ENCODE assay signal across 31 mouse cellular contexts in the genomic region with DNA sequence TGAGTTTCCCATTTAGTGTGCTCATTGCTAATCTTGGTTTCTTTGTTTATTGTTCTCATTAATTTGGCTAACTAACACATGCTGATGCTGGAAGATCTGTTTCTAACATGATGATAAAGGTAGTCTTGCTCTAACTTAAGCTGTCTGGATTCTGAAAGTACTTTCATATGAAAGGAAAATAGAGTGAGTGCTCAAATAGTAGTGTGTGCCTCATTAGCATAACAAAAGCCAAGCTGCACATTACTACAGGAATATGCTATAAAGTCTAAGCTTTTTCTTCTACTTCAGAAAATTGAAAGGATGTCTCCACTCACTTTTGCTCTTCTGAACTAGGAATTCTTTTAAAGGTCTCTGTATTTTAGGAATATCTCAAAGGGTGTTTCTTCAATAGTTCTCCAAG. TPM values are rescaled to one million over a fixed set of nuclear protein-coding genes. Genes with fewer than 3 reads are reported as not detected.
DNase-seq lines count a peak whose midpoint lies in the region; ATAC-seq and TF ChIP-seq lines count a peak whose summit lies in the region.
"Had no signal": no experiment of that assay in that cellular context is flagged by ENCODE, and none has a peak within 500 bp of the region (broad histone marks: within the 10 kb centered on the region; RNA-seq: fewer than 3 reads in every experiment).

No protein-coding gene starts in this region.

- no peaks in the 10 kb centered on the region for H3K36me3 ChIP-seq in ES-E14 (ENCODE audit: control insufficient read depth, insufficient read depth, low read length, poor library complexity, severe bottlenecking)
- no peaks in the 10 kb centered on the region for H3K36me3 ChIP-seq in forebrain, embryonic 16.5 days (ENCODE audit: control insufficient read depth, insufficient read depth)
- no peaks in the 10 kb centered on the region for H3K36me3 ChIP-seq in hindbrain, embryonic 12.5 days
- H3K36me3 ChIP-seq: embryonic facial prominence, embryonic 12.5 days; embryonic facial prominence, embryonic 15.5 days; G1E; hindbrain, embryonic 10.5 days had no signal

- H3K4me3 ChIP-seq in ES-E14 (ENCODE audit: insufficient read depth in 1 of 2, low read depth in 1 of 2, low read length in 2 of 2, poor library complexity in 1 of 2, severe bottlenecking in 1 of 2): no peak overlapping the region
- no peak overlapping the region for H3K4me3 ChIP-seq in forebrain, embryonic 16.5 days (replicated peaks; ENCODE audit: low read length)
- H3K4me3 ChIP-seq in hindbrain, embryonic 12.5 days: no peak overlapping the region
- H3K4me3 ChIP-seq: embryonic facial prominence, embryonic 12.5 days; embryonic facial prominence, embryonic 15.5 days; gastrocnemius, adult 2 months; hindbrain, embryonic 10.5 days had no signal

- no peak overlapping the region for H3K4me2 ChIP-seq in forebrain, embryonic 16.5 days (ENCODE audit: low read length)
- H3K4me2 ChIP-seq in hindbrain, embryonic 12.5 days (replicated peaks): no peak overlapping the region
- H3K4me2 ChIP-seq: embryonic facial prominence, embryonic 12.5 days; embryonic facial prominence, embryonic 15.5 days; heart, embryonic 11.5 days; hindbrain, embryonic 14.5 days had no signal

- H3K4me1 ChIP-seq in ES-E14 (ENCODE audit: control insufficient read depth in 2 of 2, insufficient read depth in 2 of 2, low read length in 2 of 2, poor library complexity in 1 of 2): peaks cover 2% of the 10 kb centered on the region in 2 experiments; a peak in 2 of 4 replicates
- no peaks in the 10 kb centered on the region for H3K4me1 ChIP-seq in forebrain, embryonic 16.5 days (replicated peaks; ENCODE audit: control insufficient read depth, insufficient read depth, low read length)
- H3K4me1 ChIP-seq in hindbrain, embryonic 12.5 days: no peaks in the 10 kb centered on the region
- H3K4me1 ChIP-seq: embryonic facial prominence, embryonic 12.5 days; embryonic facial prominence, embryonic 15.5 days had no signal

- peak; percentile 82 for ATAC-seq in forebrain, embryonic 16.5 days
- ATAC-seq in hindbrain, embryonic 12.5 days (ENCODE audit: low FRiP score): no peak
- ATAC-seq: activated CD4-positive, CD25-positive, alpha-beta regulatory T cell, adult 4 months; CD4-positive, CD25-positive, alpha-beta regulatory T cell, adult 4 months; hindbrain, postnatal 0 days; inflammation-experienced regulatory T-cells, adult 6 months; intestine, embryonic 16.5 days; Patski had no signal

- DNase-seq in ES-CJ7 (ENCODE audit: low read depth, low spot score) (peak; percentile 49), ES-E14 (ENCODE audit: low read depth, low spot score) (peak; percentile 26)
- peak; percentile 57 for DNase-seq in brain, embryonic 14.5 days (ENCODE audit: low read depth)
- no peak for DNase-seq in lung, postnatal 14 days
- DNase-seq in cerebellum, adult 9-10 months: no peak
- DNase-seq: adrenal gland, adult 8-10 months; adrenal gland, postnatal 25 days; cerebellum, adult 18-20 months; cerebellum, adult 9-11 months; cerebellum, postnatal 25 days; gastrocnemius, adult 2 months; gastrocnemius, postnatal 14 days; heart, adult 11 months; kidney, adult 18-20 months had no signal

- H3K27ac ChIP-seq in ES-E14 (ENCODE audit: insufficient read depth, low read depth, low read length, poor library complexity, severe bottlenecking): no peak overlapping the region
- no peak overlapping the region for H3K27ac ChIP-seq in forebrain, embryonic 16.5 days (ENCODE audit: low read length)
- H3K27ac ChIP-seq in hindbrain, embryonic 12.5 days: no peak overlapping the region
- H3K27ac ChIP-seq: embryonic facial prominence, embryonic 12.5 days; embryonic facial prominence, embryonic 15.5 days; gastrocnemius, adult 2 months; hindbrain, embryonic 10.5 days; hindbrain, embryonic 14.5 days; hindbrain, postnatal 0 days had no signal

- TF ChIP-seq POLR2A in brain, embryonic 14.5 days (IDR thresholded peaks at IDR 0.05; ENCODE audit: borderline replicate concordance, extremely low read depth, insufficient read depth, insufficient read length, poor library complexity, severe bottlenecking): no peak

- no peak overlapping the region for H3K9ac ChIP-seq in ES-E14 (ENCODE audit: insufficient read depth, low read depth, low read length, poor library complexity, severe bottlenecking)
- H3K9ac ChIP-seq in forebrain, embryonic 16.5 days (replicated peaks; ENCODE audit: low read depth, low read length): no peak overlapping the region
- H3K9ac ChIP-seq in hindbrain, embryonic 12.5 days: no peak overlapping the region
- H3K9ac ChIP-seq: embryonic facial prominence, embryonic 12.5 days; embryonic facial prominence, embryonic 15.5 days; hindbrain, embryonic 14.5 days had no signal

- no peaks in the 10 kb centered on the region for H3K9me3 ChIP-seq in ES-E14 (ENCODE audit: control insufficient read depth, insufficient read depth, low read depth, low read length)
- H3K9me3 ChIP-seq in forebrain, embryonic 16.5 days (ENCODE audit: control insufficient read depth, low read length): no peaks in the 10 kb centered on the region
- H3K9me3 ChIP-seq in hindbrain, embryonic 12.5 days (replicated peaks): no peaks in the 10 kb centered on the region
- H3K9me3 ChIP-seq: embryonic facial prominence, embryonic 12.5 days; embryonic facial prominence, embryonic 15.5 days; G1E; hindbrain, embryonic 10.5 days had no signal

- H3K27me3 ChIP-seq in forebrain, embryonic 16.5 days (replicated peaks; ENCODE audit: control insufficient read depth, insufficient read depth, low read length): no peaks in the 10 kb centered on the region
- no peaks in the 10 kb centered on the region for H3K27me3 ChIP-seq in hindbrain, embryonic 12.5 days
- H3K27me3 ChIP-seq: embryonic facial prominence, embryonic 12.5 days; embryonic facial prominence, embryonic 15.5 days; Patski had no signal

- TF ChIP-seq CTCF in brain, embryonic 14.5 days (IDR thresholded peaks at IDR 0.05; ENCODE audit: borderline replicate concordance, extremely low read depth, insufficient read depth, insufficient read length): no peak

- in situ Hi-C loops in ES-E14 (cut with MboI; ENCODE audit: low sequenced_read_pairs in 2 of 2, unreplicated experiment in 2 of 2): no loop called here

TF ChIP-seq in ES-E14, 5 proteins besides CTCF, POLR2A, EP300 and RAD21:
- TF ChIP-seq CHD2 (IDR thresholded peaks at IDR 0.05; ENCODE audit: low read depth, low read length): peak; percentile 16; the same call in 1 of the 2 replicates
- no peak for TF ChIP-seq ZNF384 (IDR thresholded peaks at IDR 0.05; ENCODE audit: low read depth, low read length)
- TF ChIP-seq ZC3H11A (IDR thresholded peaks at IDR 0.05; ENCODE audit: borderline replicate concordance, low read depth, low read length): no peak
TF ChIP-seq in ES-E14: peak in this region for 1.

RNA-seq across cellular contexts. Expression of gene Cadps, which starts 15.4 kb away (rescaled TPM):
- total RNA-seq in ES-E14 (2012; rRNA removed): 0.49 and 0.58 TPM in 2 replicates
- 121 and 146 TPM in 2 replicates for polyA plus RNA-seq in brain, embryonic 14.5 days (2012; rRNA removed)
- polyA plus RNA-seq in forebrain, embryonic 16.5 days (2015; fragmentation: Nextera tagmentation; extraction: Ambion mirVana): 28.7 and 30.3 TPM in 2 replicates
- polyA plus RNA-seq in hindbrain, embryonic 12.5 days (2016; fragmentation: Nextera tagmentation; extraction: Ambion mirVana): 21.0 and 21.8 TPM in 2 replicates
- total RNA-seq: common myeloid progenitor, adult 5-6 weeks; heart, postnatal 25 days had no signal
- polyA plus RNA-seq: C2C12, G1E, Patski had no signal

Comparison
In these comparisons a context has a peak if more than half of its experiments do, and no peak if none do; other contexts are left out.
1. DNase-seq: peak in ES-CJ7 (single experiment), ES-E14 (single experiment) and brain, embryonic 14.5 days (single experiment); none in lung, postnatal 14 days (single experiment) and cerebellum, adult 9-10 months (single experiment).